Mouse (Mus musculus): Measurements from ENCODE around the gene Upk1b. TPM values are rescaled to one million over a fixed set of nuclear protein-coding genes. Genes with fewer than 3 reads are reported as not detected.
"Not testable (repeated sequence)": the region's sequence is repeated elsewhere in the genome, so short reads cannot be mapped to it uniquely, and the experiment has no call there.

Upk1b gene
- polyA plus RNA-seq (2016; fragmentation: Nextera tagmentation; extraction: Ambion mirVana), result 2.8 and 3.1 TPM in 2 replicates

DNA sequence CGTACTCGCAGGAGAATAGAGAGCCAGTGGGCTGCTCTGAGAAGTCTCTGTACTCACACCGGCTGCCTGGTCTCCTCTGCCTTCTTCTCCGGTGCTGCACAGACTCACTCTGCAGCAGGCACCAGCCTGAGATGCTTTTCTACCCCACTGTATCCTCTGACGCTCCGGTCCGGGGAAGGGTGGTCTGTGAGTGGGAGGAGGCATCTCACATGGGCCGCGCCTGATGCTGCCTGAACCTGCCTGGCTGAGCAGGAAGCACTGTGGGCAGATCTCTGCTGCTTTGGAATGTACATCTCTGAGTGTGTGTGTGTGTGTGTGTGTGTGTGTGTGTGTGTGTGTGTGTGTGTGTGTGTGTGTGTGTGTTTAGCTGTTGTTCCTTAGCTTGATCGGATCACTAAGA lies at the start of gene Upk1b:
Gene Upk1b (minus strand): TSS at position 238 of the 400 bp plus-strand sequence.
- H3K9me3 ChIP-seq, result no peaks in the 10 kb centered on the region
- H3K9ac ChIP-seq, result no peak within 1 kb of the TSS
- no peaks in the 10 kb centered on the region for H3K36me3 ChIP-seq
- no peaks in the 10 kb centered on the region for H3K27me3 ChIP-seq
- no peak for ATAC-seq (ENCODE audit: insufficient number of reproducible peaks, insufficient read depth, low FRiP score, low TSS enrichment)
- 35% methylated on average over 10 of the region's 10 CpGs for WGBS
- H3K4me3 ChIP-seq, result no peak within 1 kb of the TSS
- H3K4me2 ChIP-seq (replicated peaks), result no peak within 1 kb of the TSS
- no peak within 1 kb of the TSS for H3K27ac ChIP-seq
- H3K4me1 ChIP-seq, result 0 out of 2 replicates have a peak, but pooled peaks cover 6% of the 10 kb centered on the region

DNA sequence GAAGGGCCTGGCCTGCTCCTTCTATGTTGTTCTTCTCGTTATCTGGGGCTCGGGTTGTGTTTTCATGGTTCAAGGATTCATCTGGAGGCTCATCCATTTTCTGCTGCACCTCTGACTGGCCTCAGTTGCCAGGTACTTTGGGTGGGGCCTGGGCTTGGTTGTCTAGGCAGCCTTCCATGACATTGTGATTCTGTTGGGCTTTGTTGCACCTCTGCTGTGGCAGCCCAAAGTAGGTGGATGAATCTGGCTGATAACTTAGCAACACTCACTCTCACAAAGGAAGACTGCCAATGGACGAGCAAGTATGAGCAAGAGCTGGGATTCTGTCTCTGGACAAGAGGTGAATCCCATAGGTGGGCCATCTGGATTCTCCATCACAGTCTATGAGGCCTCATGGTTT lies 28.5 kb upstream of the Upk1b start, which contains the start of gene 4930435E12Rik:
Gene 4930435E12Rik (minus strand): TSS at position 101 of the 400 bp plus-strand sequence.
- H3K4me2 ChIP-seq (replicated peaks), result no peak within 1 kb of the TSS
- no peaks in the 10 kb centered on the region for H3K4me1 ChIP-seq
- H3K27me3 ChIP-seq, result no peaks in the 10 kb centered on the region
- H3K9me3 ChIP-seq, result no peaks in the 10 kb centered on the region
- 88% methylated on average over 3 of the region's 3 CpGs for WGBS
- no peak within 1 kb of the TSS for H3K9ac ChIP-seq
- no peak for ATAC-seq (ENCODE audit: insufficient number of reproducible peaks, insufficient read depth, low FRiP score, low TSS enrichment)
- no peaks in the 10 kb centered on the region for H3K36me3 ChIP-seq
- H3K4me3 ChIP-seq, result no peak within 1 kb of the TSS
- H3K27ac ChIP-seq, result no peak within 1 kb of the TSS

DNA sequence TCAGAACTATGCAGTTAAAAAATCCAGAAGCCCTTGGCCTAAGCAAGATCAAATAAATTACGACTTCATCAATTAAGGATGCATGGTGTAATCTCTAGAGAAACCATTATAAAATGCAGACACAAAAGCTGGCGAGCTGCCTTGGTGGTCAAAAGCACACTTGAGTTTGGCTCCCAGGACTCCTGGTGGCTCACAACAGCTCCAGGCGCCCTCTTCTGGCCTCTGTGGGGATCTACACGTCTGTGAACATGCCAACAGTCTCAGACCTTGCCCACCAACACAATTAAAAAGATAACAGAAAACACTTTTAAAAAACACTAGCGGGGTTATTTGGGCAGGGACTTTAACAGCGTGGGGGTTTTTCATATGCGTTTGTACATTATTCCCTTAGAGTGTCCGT lies 12.4 kb upstream of the Upk1b start:
- no peak overlapping the region for H3K4me2 ChIP-seq (replicated peaks)
- no peak overlapping the region for H3K27ac ChIP-seq
- no peaks in the 10 kb centered on the region for H3K36me3 ChIP-seq
- no peak for ATAC-seq (ENCODE audit: insufficient number of reproducible peaks, insufficient read depth, low FRiP score, low TSS enrichment)
- 28% methylated on average over 8 of the region's 8 CpGs for WGBS
- no peaks in the 10 kb centered on the region for H3K27me3 ChIP-seq
- H3K4me3 ChIP-seq, result no peak overlapping the region
- no peaks in the 10 kb centered on the region for H3K9me3 ChIP-seq
- peaks cover 5% of the 10 kb centered on the region for H3K4me1 ChIP-seq
- no peak overlapping the region for H3K9ac ChIP-seq

DNA sequence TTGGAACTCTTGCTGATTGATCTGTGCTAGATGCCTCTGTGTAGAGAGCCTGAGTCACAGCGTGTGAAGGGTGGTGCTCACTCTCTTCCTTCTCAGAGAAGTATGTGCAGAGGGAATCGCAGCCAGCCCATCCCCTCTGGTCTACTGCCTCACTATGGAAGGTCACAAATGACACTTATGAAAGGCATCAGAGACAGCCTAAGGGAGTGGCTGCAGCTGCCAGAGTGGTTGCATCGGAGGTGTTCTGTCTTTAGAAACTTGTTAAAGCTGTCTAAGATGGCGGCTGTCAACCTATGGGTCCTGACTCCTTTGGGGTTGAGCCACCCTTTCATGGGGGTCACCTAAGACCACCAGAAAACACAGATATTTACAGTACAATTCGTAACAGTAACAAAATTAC lies 10.1 kb upstream of the Upk1b start:
- H3K27me3 ChIP-seq, result no peaks in the 10 kb centered on the region
- no peak overlapping the region for H3K9ac ChIP-seq
- H3K9me3 ChIP-seq, result no peaks in the 10 kb centered on the region
- H3K27ac ChIP-seq, result no peak overlapping the region
- no peak overlapping the region for H3K4me3 ChIP-seq
- H3K36me3 ChIP-seq, result no peaks in the 10 kb centered on the region
- H3K4me1 ChIP-seq, result no peaks in the 10 kb centered on the region
- ATAC-seq (ENCODE audit: insufficient number of reproducible peaks, insufficient read depth, low FRiP score, low TSS enrichment), result no peak
- WGBS, result 78% methylated on average over 5 of the region's 5 CpGs
- no peak overlapping the region for H3K4me2 ChIP-seq (replicated peaks)

DNA sequence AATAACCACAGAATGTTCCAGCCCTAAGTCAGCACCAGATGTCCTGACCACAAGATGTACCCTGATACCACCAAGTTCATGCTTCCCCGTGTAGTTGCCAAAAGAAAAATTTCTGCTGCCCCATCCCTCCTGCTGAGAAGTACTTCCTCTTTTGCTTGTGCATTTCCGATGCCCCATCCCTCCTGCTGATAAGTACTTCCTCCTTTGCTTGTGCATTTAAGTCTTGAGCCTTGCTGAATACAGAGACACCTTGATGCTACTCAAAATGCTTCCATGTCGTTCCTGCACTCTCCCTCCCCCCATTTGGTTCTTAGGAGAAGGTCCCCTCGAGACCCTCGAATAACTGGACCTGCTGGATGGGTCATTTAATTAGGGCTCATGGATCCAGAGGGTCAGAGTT lies 7.7 kb upstream of the Upk1b start:
- H3K27ac ChIP-seq; H3K27me3 ChIP-seq; H3K9ac ChIP-seq; H3K36me3 ChIP-seq; ATAC-seq (ENCODE audit: insufficient number of reproducible peaks, insufficient read depth, low FRiP score, low TSS enrichment); H3K9me3 ChIP-seq; H3K4me3 ChIP-seq; H3K4me2 ChIP-seq (replicated peaks); H3K4me1 ChIP-seq: not testable (repeated sequence)
- WGBS, result 81% methylated on average over 5 of the region's 5 CpGs

DNA sequence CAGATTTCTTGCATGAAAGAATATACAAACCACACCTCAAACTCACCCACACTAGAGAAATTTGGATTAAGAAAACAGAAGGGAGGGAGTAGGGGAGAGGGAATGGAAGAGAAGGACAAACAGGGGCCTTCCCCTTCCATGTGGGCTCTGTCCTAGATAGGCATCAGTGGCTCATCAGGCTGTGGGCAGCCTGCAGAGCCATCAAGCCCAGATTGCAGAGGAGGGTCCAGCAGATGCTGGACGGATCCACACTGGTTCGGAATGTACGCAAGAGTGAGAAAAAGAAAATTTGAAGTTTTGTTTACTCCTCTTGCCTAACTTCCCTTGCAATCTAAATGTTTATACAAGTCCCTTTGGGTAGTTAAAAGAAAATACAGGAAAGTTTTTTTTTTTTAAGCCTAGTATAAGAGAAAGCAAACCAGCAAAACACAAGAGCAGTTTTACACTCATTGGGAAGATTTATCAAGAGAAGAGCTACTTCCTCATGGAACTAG lies 1.1 kb downstream of the Upk1b start:
- H3K36me3 ChIP-seq, result no peaks in the 10 kb centered on the region
- no peak for ATAC-seq (ENCODE audit: insufficient number of reproducible peaks, insufficient read depth, low FRiP score, low TSS enrichment)
- no peak overlapping the region for H3K9ac ChIP-seq
- no peak overlapping the region for H3K4me2 ChIP-seq (replicated peaks)
- H3K4me3 ChIP-seq, result no peak overlapping the region
- H3K27ac ChIP-seq, result no peak overlapping the region
- H3K9me3 ChIP-seq, result no peaks in the 10 kb centered on the region
- H3K27me3 ChIP-seq, result no peaks in the 10 kb centered on the region
- whole genome bisulfite sequencing, result 66% methylated on average over 3 of the region's 3 CpGs
- H3K4me1 ChIP-seq, result 0 out of 2 replicates have a peak, but pooled peaks cover 6% of the 10 kb centered on the region

DNA sequence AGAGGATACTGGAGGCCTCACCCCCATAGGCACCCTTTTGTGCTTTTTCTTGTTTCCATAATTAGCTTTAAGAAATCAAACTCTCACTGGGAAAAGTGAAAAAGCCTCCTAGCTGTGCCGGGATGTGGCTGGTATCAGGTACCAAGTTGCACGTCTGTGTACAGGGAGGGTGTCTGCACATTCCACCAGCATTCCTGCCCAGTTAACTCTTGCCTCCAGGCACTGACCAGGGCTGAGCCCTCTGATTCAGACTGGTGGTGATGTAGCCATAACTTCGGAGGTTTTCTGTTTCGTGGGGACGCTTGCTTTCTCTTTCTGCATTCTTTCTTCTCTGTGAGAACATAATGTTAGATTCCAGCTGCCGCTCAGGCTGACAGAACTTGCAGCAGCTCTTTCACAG lies 7.0 kb downstream of the Upk1b start:
- H3K27me3 ChIP-seq, result no peaks in the 10 kb centered on the region
- H3K4me2 ChIP-seq (replicated peaks), result no peak overlapping the region
- H3K4me3 ChIP-seq, result no peak overlapping the region
- H3K27ac ChIP-seq, result no peak overlapping the region
- no peak for ATAC-seq (ENCODE audit: insufficient number of reproducible peaks, insufficient read depth, low FRiP score, low TSS enrichment)
- no peaks in the 10 kb centered on the region for H3K9me3 ChIP-seq
- no peaks in the 10 kb centered on the region for H3K36me3 ChIP-seq
- no peaks in the 10 kb centered on the region for H3K4me1 ChIP-seq
- H3K9ac ChIP-seq, result no peak overlapping the region
- 32% methylated on average over 6 of the region's 6 CpGs for WGBS

DNA sequence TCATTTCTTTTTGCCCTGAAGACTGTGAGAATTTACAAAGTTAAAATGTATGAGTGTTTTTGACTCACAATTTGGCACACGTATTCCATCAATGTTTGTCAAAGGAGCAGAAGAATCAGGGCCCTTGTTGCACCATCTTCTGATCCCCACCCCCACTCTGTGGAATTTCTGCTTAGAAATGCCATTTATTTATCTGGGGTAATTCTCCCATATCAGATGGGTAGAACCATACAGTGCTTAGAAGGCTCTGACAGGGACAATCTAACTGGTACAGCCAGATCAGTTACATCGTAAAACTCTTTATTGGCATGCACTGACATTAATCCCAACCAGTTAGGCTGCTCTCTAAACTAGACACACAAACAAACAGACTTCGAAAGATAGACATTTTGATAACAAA lies 10.2 kb downstream of the Upk1b start:
- 83% methylated on average over 3 of the region's 3 CpGs for WGBS
- no peak overlapping the region for H3K4me2 ChIP-seq (replicated peaks)
- ATAC-seq (ENCODE audit: insufficient number of reproducible peaks, insufficient read depth, low FRiP score, low TSS enrichment), result no peak
- no peaks in the 10 kb centered on the region for H3K27me3 ChIP-seq
- H3K36me3 ChIP-seq, result no peaks in the 10 kb centered on the region
- H3K4me3 ChIP-seq, result no peak overlapping the region
- no peaks in the 10 kb centered on the region for H3K9me3 ChIP-seq
- no peak overlapping the region for H3K9ac ChIP-seq
- no peaks in the 10 kb centered on the region for H3K4me1 ChIP-seq
- H3K27ac ChIP-seq, result no peak overlapping the region

DNA sequence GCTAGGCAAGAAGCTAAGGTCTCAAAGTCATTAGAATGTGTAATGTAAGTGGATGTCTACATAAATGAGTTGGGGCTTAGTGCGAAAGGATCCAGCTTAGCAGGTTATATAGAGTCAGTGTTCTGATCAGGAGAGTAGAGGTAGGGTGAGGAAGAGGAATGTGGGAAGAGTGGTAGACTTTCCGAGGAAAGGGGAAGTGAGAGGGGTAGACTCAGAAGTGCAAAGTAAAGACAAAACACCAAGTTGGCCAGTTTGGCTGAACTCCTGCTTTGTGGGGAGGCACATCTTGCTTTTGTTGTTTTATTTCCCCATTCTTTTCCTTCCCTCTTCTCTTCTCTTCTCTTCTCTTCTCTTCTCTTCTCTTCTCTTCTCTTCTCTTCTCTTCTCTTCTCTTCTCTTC lies 11.1 kb downstream of the Upk1b start:
- Histone ChIP-seq H3K27me3 (no peaks in the 10 kb centered on the region), H3K9ac (no peak overlapping the region), H3K4me1 (no peaks in the 10 kb centered on the region), H3K4me2 (replicated peaks) (no peak overlapping the region), H3K27ac (no peak overlapping the region), H3K4me3 (no peak overlapping the region), H3K36me3 (no peaks in the 10 kb centered on the region), H3K9me3 (no peaks in the 10 kb centered on the region)
- ATAC-seq (ENCODE audit: insufficient number of reproducible peaks, insufficient read depth, low FRiP score, low TSS enrichment), result no peak
- WGBS, result 83% methylated on average over 2 of the region's 2 CpGs

DNA sequence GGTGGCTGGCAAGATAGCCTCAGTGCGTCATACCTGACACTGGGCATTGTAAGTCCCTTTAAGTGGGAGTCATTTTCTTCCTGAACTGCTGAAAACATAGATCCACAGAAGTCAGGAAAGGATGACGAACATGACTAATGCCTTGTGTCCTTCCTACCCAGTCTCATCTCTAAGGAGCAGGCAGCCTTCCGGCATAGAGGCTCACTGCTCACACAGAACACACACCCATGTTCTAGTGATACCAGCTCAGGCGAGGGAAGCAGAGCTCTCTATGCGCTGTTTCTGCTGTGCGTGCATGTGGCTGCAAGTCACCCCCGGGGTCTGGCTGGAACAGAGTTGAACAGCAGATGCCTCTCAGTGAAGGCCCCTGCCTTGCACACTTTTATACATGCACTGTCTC lies 14.8 kb downstream of the Upk1b start:
- Histone ChIP-seq H3K27me3 (no peaks in the 10 kb centered on the region), H3K27ac (no peak overlapping the region), H3K4me2 (replicated peaks) (no peak overlapping the region), H3K4me1 (no peaks in the 10 kb centered on the region), H3K36me3 (no peaks in the 10 kb centered on the region), H3K9ac (no peak overlapping the region), H3K4me3 (no peak overlapping the region), H3K9me3 (no peaks in the 10 kb centered on the region)
- no peak for ATAC-seq (ENCODE audit: insufficient number of reproducible peaks, insufficient read depth, low FRiP score, low TSS enrichment)
- 78% methylated on average over 7 of the region's 7 CpGs for whole genome bisulfite sequencing

DNA sequence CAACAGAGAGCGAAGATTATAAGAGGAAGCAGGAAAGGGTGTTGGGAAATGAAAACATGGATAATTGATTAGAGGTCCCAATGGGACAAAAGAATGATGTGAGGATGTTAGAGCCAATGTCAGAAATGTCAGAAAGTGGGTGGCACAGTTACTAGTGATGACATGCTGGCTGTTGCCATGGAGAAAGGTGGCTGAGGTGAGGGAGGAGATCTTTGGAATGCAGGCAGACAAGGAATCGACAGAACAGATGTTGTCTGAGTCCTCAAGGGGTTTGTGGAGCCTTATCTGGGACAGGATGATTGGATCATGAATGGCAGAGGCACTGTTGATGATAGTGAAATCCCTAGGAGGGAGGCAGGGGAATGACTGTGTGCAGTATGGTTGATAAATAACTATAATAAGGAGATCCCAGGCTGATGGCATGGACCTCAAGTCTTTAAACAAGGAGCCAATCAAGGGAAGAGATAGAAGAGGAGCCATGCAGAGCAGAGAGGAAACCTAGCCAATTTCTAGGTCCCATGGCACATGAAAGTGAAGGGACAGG lies 17.5 kb downstream of the Upk1b start:
- no peak for ATAC-seq (ENCODE audit: insufficient number of reproducible peaks, insufficient read depth, low FRiP score, low TSS enrichment)
- H3K4me1 ChIP-seq, result no peaks in the 10 kb centered on the region
- H3K27ac ChIP-seq, result no peak overlapping the region
- no peaks in the 10 kb centered on the region for H3K36me3 ChIP-seq
- no peaks in the 10 kb centered on the region for H3K27me3 ChIP-seq
- H3K4me3 ChIP-seq, result no peak overlapping the region
- WGBS, result 54% methylated on average over 2 of the region's 2 CpGs
- no peak overlapping the region for H3K4me2 ChIP-seq (replicated peaks)
- H3K9me3 ChIP-seq, result no peaks in the 10 kb centered on the region
- H3K9ac ChIP-seq, result no peak overlapping the region

DNA sequence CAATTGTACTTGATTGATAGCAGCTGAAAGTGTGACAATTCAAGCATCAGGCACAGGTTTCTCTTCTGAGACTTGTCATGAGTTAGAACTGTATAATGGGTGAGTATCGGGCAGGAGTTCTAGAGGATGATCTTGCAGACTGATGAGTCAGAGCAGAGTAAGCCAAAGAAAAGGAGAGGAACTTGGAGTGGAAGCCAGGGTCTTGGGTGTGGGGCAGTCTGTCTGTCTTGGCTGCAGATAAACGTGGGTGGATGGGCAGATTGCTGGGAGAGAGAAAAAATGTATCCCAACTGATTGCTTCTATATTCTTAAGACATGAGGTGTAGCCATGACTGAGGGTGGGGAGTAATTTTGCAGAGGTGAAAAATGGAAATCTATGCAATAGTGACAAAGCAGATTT lies 18.2 kb downstream of the Upk1b start:
- no peak overlapping the region for H3K4me3 ChIP-seq
- H3K36me3 ChIP-seq, result no peaks in the 10 kb centered on the region
- no peak overlapping the region for H3K4me2 ChIP-seq (replicated peaks)
- H3K27ac ChIP-seq, result no peak overlapping the region
- H3K4me1 ChIP-seq, result no peaks in the 10 kb centered on the region
- no peaks in the 10 kb centered on the region for H3K9me3 ChIP-seq
- no peaks in the 10 kb centered on the region for H3K27me3 ChIP-seq
- H3K9ac ChIP-seq, result no peak overlapping the region
- 73% methylated on average over 2 of the region's 2 CpGs for WGBS
- no peak for ATAC-seq (ENCODE audit: insufficient number of reproducible peaks, insufficient read depth, low FRiP score, low TSS enrichment)
